Mouse (Mus musculus) cerebellum, adult 2 months (tissue): Measurements from ENCODE around the gene Pjvk.

ENCODE experiments used
- CTCF ChIP-seq: fragments of 200-500 bp; IDR thresholded peaks from 2 replicates; pipeline ENCODE4 v1.5.1; 2011; ENCODE audit warnings: low read depth, mild to moderate bottlenecking, control low read depth, low read length, moderate library complexity, borderline replicate concordance; ENCODE audit not compliant: insufficient read depth
- POLR2A ChIP-seq: fragments of 200-500 bp; IDR thresholded peaks from 2 replicates; pipeline ENCODE4 v1.6.1; 2011; ENCODE audit warnings: low read length, control low read depth, borderline replicate concordance; ENCODE audit not compliant: insufficient read depth

GRCm38 (mm10) chr2:76682301-76682700, 34.0 kb downstream of the Pjvk start:
- TF ChIP-seq POLR2A: no peak
- TF ChIP-seq CTCF: no peak
